Mouse (Mus musculus) frontal cortex, adult 2 months (tissue): ENCODE results near the gene Slc36a1. TPM values are rescaled to one million over a fixed set of nuclear protein-coding genes. Genes with fewer than 3 reads are reported as not detected.
A peak's percentile ranks its signal among the peaks of the same experiment; 100 is the strongest.

ENCODE experiments used
- DNase-seq, 2 experiments: peaks; one replicate each; pipeline ENCODE4 v3.0.0; 2022; ENCODE audit warnings: low spot score in 1 of 2; ENCODE audit errors: extremely low spot score in 1 of 2
- polyA plus RNA-seq: library from polyadenylated mRNA; depleted of rRNA; stranded (reverse); fragments of >200 nt; gene quantifications from 2 replicates; pipeline ENCODE4 v1.2.3, GENCODE M21; 2012

Slc36a1 gene
- polyA plus RNA-seq, 1 experiment = 33.7 TPM

DNA sequence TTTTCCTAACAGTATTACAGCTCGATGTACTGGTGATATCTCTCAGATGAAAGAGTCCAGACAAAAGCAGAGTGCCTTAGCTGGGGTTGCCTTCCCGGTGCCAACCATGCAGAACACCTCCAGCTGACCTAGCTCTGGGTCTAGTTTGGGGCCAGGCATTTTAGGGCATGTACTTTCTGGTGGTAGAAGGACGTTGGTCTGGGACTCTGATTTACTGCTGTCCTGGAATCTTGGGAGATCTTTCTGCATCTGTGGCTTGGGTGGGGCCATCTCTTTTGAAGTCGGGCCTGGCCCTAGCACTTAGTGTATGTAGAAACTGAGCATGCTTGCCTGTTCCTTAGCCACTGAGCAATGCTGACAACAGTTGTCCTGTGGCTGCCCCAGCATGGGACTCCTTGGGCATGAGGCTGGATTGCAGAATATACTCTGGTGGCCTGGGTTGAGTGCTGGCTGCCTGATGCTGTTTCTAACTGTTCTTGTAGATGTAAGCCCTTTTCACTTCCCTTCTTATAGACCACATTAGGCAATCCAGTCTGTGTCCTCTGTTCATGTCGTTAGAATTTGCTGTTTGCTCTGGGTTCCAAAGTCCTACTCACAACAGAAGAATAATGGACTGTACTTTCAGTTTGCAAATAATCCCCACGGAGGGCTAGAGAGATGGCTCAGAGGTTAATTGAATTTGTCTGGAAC lies 4.0 kb downstream of the Slc36a1 start:
- no peak for DNase-seq

DNA sequence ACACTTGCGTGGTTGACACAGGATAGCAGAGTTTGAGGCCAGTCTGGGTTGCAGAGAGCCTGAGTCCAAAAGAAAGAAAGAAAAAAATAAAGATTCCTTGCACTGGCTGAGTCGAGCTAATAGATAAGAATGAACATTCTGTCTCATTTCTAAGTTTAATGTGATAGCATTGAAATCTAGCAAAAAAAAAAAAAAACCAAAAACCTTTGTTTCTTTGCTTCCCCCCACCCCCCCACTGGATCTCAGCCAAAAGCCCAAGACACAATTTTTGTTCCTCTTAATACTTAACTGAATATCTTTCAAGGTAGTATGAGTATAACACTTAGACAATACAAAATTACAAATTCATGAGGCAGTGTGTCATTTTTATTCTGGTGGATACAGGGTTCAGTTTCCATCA lies 4.9 kb downstream of the Slc36a1 start:
- DNase-seq = no peak

DNA sequence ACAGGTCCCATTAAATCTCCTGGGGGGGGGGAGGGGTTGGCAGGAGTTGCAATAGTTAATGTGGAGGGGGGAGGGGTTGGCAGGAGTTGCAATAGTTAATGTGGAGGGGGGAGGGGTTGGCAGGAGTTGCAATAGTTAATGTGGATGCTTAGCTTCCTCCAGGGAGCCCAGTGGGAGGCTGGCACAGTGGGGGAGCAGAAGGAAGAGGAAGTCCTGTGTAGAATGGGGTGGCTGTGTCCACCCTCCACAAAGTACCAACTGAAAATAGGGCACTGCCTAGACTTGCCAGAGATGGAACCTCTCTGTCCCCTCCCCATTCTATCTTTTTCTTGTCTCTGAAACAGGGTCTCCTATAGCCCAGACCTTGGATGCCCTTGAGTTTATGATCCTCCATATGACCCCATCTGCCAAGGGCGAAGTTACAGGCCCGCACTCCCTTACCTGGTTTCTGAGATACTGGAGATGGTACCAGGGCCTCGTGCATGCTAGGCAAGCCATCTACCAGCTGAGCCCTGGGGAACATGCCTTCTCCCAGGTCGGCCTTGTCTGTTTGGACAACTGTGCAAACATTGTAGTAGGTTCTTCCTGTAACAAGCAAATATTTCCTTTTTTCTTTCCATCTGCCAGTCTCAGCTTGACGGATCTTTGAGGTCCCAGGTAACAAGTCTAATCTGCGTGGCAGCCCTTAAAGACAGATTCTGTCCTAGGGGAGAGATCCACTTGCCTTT lies 5.6 kb downstream of the Slc36a1 start:
- no peak for DNase-seq

DNA sequence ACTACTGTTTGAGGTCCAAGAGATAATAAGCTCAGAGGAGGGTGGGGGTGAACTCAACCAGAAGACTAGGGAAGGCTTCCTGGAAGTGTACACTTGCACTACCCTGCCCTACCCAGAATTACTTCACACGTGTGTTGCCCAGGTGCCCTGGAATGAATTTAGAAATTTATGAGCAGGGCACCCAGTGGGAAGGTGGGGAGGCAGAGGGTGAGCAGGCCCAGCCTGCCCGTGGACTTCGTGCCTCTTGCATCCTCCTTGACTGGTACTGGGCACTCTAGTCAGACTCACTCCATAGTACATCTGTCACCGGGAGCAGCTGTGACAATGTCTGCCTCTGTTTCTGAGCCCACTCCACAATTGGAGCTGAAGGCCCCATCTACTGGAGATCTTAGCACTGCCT lies 9.4 kb downstream of the Slc36a1 start:
- DNase-seq = no peak

DNA sequence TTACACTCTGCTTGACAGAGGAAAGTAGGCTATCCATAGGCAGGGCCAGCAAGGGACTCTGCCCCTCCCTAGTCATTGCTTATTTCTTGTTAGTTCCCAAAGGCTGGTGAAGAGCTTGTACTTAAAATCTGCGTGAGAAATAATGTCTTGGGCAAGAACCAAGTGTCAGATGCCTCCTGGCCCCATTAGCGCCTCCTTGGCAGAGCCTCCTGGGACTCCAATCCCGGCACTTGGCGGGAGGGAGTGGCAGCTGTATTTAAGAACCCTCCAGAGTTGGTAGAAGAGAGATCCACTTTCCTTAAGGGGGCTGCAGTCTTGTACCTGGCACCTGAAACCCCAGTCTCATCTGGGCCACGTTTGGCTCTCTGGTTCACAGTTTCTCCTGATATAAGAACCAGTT lies 10.0 kb downstream of the Slc36a1 start:
- no peak for DNase-seq

DNA sequence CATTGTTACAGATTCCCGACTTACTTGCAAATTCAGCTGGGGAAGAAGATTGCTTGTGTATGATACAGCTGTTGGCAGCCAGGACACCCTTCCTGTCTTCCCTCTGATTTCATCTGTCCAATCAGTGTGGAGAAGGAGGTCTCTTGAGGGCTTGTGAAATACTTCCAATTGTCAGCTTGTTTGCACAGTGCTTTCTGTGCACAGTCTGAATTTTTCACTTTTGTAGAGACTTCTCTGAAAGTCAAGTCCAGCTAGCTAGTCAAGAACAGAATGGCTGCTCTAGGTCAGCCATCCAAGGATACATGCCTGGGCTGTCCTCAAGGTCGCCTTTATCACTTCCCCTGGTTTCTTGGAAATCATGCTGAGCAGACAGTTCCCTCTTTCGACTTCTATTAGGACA lies 10.8 kb downstream of the Slc36a1 start:
- no peak for DNase-seq

DNA sequence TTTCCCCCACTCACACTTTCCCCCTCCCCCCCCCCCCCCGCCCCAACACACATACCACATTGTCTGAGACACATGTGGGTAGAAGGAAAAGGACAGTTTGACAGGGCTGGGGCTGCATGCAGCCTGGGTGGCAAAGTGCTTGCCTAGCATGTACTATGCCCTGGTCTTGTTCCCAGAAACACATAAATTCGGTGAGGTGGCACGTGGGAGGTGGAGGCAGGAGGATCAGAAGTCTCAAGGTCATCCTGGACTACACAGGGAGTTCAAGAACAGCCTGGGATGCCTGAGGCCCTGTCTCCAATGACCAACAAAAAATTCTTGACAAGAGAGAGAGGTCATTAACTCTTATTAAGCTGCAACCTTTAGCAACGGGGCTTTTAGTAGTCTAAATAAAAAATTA lies 11.9 kb downstream of the Slc36a1 start:
- no peak for DNase-seq

DNA sequence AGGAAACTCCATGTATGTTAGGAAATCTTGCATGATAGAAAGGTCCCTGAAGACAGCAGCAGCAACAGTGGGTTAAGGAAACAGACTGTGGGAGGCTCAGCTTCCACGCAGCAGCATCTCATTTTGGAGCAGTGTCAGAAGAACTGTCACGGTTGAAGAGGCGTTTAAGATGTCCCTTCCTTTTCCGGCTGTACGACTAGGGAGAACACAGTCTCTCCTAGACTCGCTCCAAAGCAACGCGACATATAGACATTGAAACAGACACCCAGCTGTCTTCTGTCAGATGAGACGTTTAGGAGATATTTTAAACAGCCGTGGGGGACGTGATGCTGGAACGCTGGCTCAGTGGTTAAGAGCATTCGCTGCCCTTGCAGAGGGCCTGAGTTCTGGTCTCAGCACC lies 12.7 kb downstream of the Slc36a1 start:
- DNase-seq = peak; percentile 68 to 79

DNA sequence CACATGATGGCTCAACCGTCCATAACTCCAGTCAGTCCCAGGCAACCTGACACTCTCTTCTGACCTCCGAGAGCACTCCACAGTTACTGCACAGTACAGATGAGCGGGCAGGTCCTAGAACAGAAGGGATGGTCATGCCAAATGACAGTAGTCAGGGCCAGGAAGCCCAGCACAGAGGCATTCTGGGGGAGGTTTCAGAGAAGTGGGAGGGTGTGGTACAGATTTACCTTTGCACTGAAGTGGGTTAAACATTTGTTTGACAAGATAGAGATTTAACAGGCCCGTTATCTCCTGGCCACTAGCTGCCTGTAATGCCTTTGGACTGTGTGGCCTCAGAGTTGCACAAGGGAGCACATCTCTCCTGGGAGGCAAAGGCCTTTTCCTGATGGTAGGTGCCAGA lies 13.3 kb downstream of the Slc36a1 start:
- no peak for DNase-seq

DNA sequence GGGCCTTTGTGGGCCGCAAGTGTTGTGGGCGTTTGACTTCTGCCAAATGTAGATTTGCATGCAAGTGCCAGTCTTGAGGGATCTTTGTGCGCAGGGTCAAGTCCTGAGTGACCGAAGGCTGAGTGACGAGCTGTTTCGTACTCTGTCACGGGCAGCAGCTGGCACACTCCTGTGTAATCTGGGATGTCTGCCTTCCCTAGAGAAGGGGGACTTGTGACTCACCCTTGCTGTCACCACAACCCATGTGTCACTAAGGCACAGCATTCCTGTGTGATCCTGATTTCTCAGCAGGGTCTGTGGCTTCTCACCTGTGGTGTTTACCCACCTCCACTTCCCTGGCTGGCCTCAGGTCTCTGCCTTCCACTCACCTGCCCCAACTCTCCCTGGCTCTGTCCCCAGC lies 13.7 kb downstream of the Slc36a1 start:
- no peak for DNase-seq

DNA sequence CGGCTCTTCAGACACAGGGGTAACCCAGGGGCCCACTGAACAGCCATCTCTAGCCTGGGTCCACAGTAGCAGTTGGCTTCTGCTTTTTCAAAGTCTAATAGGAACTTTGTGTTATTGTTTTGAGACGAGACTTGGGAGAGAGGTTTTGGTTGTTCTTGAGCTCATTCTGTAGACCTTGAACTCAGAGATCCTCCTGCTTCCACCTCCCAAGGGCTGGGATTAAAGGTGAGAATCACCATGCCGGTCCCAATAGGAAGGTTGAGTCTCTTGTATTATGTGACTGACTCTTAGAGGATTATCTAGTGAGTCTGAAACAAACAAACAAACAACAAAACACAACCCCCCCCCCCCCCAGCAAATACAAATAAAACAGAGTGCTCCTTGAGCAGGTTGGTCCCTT lies 14.3 kb downstream of the Slc36a1 start:
- no peak for DNase-seq

DNA sequence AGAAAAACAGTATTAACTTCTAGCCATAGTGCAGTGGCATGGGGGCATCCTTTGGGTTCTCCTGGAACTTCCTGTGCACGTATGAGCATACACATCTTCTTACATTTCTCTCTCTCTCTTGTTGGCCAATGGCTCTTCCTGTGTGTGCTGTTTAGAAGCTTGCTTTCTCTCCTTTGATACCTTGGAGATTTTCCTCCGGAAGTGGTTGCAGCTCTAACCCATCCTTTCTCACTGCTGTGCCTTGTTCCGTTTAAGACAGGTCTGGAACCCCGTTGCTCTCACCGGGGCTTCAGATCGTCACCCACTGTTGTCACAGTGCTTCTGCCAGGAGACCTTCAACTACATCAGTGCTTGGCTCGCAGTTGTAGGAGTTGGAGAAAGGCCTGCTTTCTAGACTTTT lies 17.2 kb downstream of the Slc36a1 start:
- no peak for DNase-seq

DNA sequence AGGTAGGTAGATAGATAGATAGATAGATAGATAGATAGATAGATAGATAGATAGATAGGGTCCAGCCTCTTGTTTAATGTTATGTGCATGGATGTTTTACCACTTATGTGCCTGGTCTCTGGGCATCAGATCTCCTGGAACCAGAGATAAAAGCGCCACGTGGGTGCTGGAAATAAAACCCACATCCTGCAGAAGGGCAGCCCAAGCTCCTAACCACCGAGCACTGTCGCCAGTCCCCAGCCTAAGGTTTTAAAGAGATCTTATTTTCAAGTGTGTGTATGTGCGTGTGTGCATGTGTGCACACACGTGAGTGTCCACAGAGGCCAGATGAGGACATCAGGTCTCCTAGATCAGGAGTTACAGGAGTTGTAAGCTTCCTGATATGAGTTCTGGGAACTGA lies 26.9 kb downstream of the Slc36a1 start:
- DNase-seq = no peak

DNA sequence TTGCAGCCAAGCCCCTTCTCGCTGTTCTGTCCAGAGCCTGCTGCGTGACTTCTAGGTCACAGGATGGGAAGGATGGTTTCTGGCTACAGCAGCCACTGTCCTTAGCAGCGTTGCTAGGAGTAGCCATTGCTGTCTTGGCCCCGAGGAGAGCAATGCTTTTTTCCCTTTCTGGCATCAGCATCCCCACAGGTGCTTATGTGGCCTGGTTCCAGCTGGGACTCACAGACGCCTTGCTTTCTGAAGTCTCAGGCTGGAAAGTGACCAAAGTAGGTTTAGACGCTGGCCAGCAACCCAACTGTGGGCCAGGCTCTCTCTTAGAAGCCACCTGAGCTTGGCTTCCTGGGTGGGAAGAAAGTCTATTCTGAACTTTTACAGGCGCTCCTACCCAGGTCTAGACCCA lies 30.1 kb downstream of the Slc36a1 start:
- no peak for DNase-seq

DNA sequence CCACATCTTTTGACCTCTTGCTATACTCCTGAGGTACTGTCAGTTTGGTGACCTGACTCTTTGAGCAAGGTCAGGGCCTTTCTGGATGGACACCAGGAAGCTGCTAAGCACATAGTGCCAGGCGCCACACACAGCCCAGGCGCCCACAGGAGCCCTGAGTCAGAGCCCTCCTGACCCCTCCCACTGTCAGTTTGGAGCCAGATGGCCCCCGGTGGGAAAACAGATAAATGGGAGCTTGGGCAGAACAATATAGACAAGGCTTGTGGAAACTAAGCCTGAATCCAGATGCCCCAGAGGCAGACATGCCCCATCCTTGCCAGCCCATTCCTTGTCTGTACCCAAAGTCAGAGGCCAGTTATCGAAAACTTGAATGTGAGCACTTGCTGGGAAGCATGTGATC lies 30.6 kb downstream of the Slc36a1 start:
- no peak for DNase-seq

DNA sequence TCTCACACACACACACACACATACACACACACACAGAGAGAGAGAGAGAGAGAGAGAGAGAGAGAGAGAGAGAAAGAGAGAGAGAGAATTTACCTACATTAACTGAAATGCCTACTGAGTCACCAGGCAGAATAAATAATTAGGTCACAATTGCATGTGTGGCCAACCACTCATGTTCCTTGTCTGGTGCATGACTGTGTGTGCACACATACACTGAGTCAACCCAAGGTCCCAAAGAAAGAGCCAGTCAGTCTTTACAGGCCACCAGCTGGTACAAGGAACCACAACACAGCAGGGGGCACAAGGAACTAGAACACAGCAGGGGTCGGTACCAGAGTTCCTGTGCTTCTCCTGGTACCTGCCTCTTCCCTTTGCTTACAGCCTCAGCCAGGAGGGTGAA lies 32.7 kb downstream of the Slc36a1 start:
- no peak for DNase-seq

DNA sequence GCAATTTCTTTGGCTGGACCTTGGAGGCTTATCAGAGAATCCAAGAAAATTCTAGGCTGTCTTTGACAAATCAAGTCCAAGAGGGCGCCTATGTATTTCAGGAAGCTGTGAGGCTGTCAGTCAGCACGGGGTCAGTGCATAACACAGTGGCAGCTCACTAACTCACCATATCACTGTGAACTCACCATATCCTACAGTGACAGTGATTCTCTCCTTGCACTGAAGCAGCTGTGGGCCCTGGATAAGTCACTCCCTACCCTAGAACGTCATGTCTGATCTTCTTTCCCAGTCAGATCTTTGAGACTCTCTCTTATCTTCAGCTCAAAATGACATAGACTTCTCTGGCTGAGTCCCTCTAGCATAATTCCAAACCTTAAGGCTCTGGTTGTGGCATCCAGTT lies 35.3 kb downstream of the Slc36a1 start:
- no peak for DNase-seq

DNA sequence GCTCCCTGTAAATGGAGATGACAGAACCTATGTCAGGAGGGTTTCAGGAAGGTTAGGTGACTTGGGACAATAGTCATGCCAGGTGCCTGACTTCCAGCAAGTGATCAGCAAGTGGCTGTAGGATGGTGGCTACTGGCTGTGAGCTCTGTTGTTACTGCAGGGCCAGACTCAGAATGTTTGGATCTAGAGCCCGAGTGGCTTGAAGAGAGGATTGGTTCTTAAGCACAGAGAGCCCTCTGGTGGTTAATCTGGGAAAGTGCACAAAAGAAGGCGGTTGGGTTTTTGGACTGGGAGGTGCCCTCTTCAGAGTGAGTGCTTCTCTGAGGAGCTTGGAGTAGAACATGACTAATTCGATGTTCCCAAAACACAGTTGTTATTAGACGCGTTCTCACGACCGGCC lies 36.4 kb downstream of the Slc36a1 start:
- DNase-seq = peak; percentile 75 to 93

DNA sequence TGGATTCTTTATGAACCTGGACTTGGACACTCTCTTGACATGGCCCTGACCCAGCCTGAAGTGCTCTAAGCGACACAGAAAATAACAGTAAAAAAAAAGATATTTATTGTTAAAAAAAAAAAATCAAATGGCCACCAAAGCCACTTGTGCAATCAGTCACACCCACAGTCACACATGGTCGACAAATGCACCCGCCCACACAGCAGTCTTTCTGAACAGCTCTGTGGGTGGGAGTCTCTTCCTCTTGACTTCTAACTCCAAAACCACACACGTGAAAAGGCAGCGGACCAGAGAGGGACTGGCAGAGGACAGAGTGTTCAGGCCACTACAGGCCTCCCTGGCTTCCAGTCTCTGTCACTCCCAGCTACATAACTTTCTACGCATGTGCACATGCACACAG lies 46.4 kb downstream of the Slc36a1 start:
- DNase-seq = peak in 1 of 2 experiments; percentile 53

DNA sequence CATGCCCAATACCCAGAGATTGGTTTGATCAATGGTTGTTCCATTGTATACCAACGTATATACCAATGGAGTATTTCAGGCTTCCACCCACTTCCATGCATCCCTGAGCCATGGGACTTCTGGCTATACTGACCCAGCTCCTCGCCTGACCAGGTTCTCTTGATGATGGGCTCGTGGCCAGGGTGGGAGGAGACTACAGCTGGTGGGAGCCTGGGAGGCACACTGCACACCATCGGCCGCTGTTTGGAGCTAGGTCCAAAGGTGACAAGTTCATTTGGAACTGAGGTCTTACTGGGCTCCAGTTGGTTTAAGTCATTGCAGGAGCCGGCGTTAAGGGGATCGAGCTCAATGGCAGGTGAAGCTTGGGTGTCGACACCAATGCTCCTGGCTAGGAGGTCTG lies 49.2 kb downstream of the Slc36a1 start:
- no peak for DNase-seq

DNA sequence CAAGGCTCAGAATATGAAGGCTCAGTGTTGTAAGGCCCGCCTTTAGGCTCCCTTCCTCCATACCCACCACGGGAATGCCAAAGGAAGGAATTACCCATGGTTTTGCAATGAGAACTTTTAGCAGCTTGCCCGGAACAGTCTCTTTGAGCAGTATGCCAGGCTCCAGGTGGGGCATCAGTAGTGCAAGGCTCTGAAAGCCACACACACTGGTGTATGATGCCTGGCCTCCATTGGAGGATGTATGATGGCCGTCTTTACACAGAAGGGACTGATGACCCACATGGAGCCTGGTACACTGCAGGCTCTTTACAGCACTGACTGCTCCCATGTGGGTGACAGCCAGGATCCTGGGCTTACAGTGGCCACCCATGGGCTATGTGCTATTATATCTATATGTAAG lies 57.0 kb downstream of the Slc36a1 start:
- no peak for DNase-seq

DNA sequence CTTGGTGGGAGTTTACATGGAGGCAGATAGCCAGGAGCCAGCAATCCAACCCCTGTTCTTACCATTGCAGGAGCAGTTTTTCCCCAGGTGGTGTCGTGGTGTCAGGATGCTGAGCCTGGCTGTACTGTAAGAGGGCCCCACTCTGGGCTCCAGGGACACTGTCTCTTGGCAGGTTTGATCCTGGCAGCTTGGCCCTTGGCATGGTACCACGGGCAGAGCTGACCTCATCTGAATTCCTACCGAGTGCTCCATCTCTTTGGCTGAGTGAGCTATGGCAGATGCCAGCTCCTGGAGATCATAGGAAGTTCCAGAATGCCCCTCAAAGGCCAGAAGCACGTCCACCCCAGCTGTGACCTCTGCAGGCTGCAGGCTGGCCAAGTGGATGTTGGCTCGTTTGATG lies 57.9 kb downstream of the Slc36a1 start:
- peak in 1 of 2 experiments; percentile 17 for DNase-seq

DNA sequence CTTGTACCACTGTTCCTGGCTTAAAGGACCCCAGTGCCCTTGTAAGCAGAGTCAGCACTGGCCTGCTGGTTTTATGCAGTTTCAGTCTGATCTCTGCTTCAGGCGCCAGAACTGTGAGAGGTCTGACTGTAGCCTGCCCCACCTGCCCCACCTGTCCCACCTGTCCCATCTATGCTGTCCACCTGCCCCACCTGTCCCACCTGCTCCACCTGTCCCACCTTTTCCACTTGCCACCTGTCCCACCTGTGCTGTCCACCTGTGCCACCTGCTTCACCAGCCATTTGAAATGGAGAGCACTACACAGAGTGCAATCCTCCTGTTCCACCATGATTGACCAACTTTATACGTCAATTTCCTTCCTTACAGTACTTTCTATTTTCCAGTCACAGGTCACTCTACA lies 60.2 kb downstream of the Slc36a1 start:
- no peak for DNase-seq
